In genomic region chr13:21259171-21259631, GRCm38 (mm10) we compare ENCODE assay signal across 9 mouse cellular contexts. TPM values are rescaled to one million over a fixed set of nuclear protein-coding genes. Genes with fewer than 3 reads are reported as not detected.
A peak's percentile ranks its signal among the peaks of the same experiment; 100 is the strongest.
DNase-seq lines count a peak whose midpoint lies in the region; ATAC-seq lines count a peak whose summit lies in the region.
"Had no signal": no experiment of that assay in that cellular context is flagged by ENCODE, and none has a peak within 500 bp of the region (broad histone marks: within the 10 kb centered on the region; RNA-seq: fewer than 3 reads in every experiment).

No protein-coding gene starts in this region.

- no peaks in the 10 kb centered on the region for H3K36me3 ChIP-seq in erythroblast, embryonic 14.5 days (ENCODE audit: control insufficient read depth)
- no peaks in the 10 kb centered on the region for H3K36me3 ChIP-seq in intestine, embryonic 16.5 days (ENCODE audit: control insufficient read depth, insufficient read depth, low read length)
- H3K36me3 ChIP-seq in neural tube, embryonic 13.5 days: no peaks in the 10 kb centered on the region

- ATAC-seq in erythroblast, adult 5-6 weeks (replicated peaks; ENCODE audit: low FRiP score, poor library complexity, severe bottlenecking): no peak
- ATAC-seq in intestine, embryonic 16.5 days: no peak
- ATAC-seq in neural tube, embryonic 13.5 days (ENCODE audit: low read depth): 0 out of 2 replicates have a peak, but pooled peaks have one; percentile 38

- WGBS in intestine, embryonic 16.5 days: under 1% methylated on average over 15 of the region's 15 CpGs
- 1% methylated on average over 15 of the region's 15 CpGs for WGBS in neural tube, embryonic 13.5 days

- H3K4me2 ChIP-seq in intestine, embryonic 16.5 days (ENCODE audit: low read depth, low read length): peak overlapping the region; percentile 56
- H3K4me2 ChIP-seq in neural tube, embryonic 13.5 days: peak overlapping the region; percentile 64

- peak overlapping the region; percentile 61 for H3K4me3 ChIP-seq in erythroblast, embryonic 14.5 days (replicated peaks)
- peak overlapping the region; percentile 50 for H3K4me3 ChIP-seq in intestine, embryonic 16.5 days (ENCODE audit: low read length)
- H3K4me3 ChIP-seq in neural tube, embryonic 13.5 days: peak overlapping the region; percentile 51

- peak; percentile 44 to 55 for DNase-seq in right cerebral cortex, postnatal 10 days (ENCODE audit: low spot score in 2 of 2)
- no peak for DNase-seq in right cerebral cortex, postnatal 4 days
- no peak for DNase-seq in thymus, adult 18-20 months
- DNase-seq in thymus, postnatal 25 days: no peak

- no peaks in the 10 kb centered on the region for H3K9me3 ChIP-seq in erythroblast, embryonic 14.5 days (ENCODE audit: control insufficient read depth, low read length)
- no peaks in the 10 kb centered on the region for H3K9me3 ChIP-seq in intestine, embryonic 16.5 days (ENCODE audit: control insufficient read depth, low read length)
- no peaks in the 10 kb centered on the region for H3K9me3 ChIP-seq in neural tube, embryonic 13.5 days

- peaks cover 58% of the 10 kb centered on the region for H3K27me3 ChIP-seq in erythroblast, embryonic 14.5 days (ENCODE audit: control insufficient read depth)
- H3K27me3 ChIP-seq in intestine, embryonic 16.5 days (replicated peaks; ENCODE audit: control insufficient read depth, insufficient read depth, low read length): no peaks in the 10 kb centered on the region
- peaks cover 37% of the 10 kb centered on the region for H3K27me3 ChIP-seq in neural tube, embryonic 13.5 days

- H3K27ac ChIP-seq in intestine, embryonic 16.5 days (ENCODE audit: low read length): no peak overlapping the region
- no peak overlapping the region; the same call in 1 of the 2 replicates for H3K27ac ChIP-seq in neural tube, embryonic 13.5 days (replicated peaks)

- H3K4me1 ChIP-seq in erythroblast, embryonic 14.5 days (ENCODE audit: control insufficient read depth): peaks cover 29% of the 10 kb centered on the region
- peaks cover 12% of the 10 kb centered on the region; the same call in 1 of the 2 replicates for H3K4me1 ChIP-seq in intestine, embryonic 16.5 days (ENCODE audit: control insufficient read depth, insufficient read depth, low read length)
- peaks cover 17% of the 10 kb centered on the region for H3K4me1 ChIP-seq in neural tube, embryonic 13.5 days (replicated peaks)

- H3K9ac ChIP-seq in intestine, embryonic 16.5 days (ENCODE audit: low read depth, low read length): no peak overlapping the region
- peak overlapping the region; percentile 68 for H3K9ac ChIP-seq in neural tube, embryonic 13.5 days

RNA-seq across cellular contexts. Expression of gene Gpx5, which starts 33.3 kb away (rescaled TPM):
- not detected in 2 replicates for polyA plus RNA-seq in erythroblast, embryonic 14.5 days (2012)
- total RNA-seq in erythroblast, adult 5-6 weeks (2015; ENCODE audit: low replicate concordance): not detected in 2 replicates
- not detected in 2 replicates for total RNA-seq in erythroblast, adult 5-6 weeks (2017; ENCODE audit: low replicate concordance)
- not detected in 2 replicates for polyA plus RNA-seq in intestine, embryonic 16.5 days (2015; fragmentation: Nextera tagmentation; extraction: Ambion mirVana)
- polyA plus RNA-seq in neural tube, embryonic 13.5 days (2015; fragmentation: Nextera tagmentation; extraction: Ambion mirVana): not detected in 2 replicates
- polyA plus RNA-seq: small intestine, adult 2 months had no signal

RNA-seq across cellular contexts. Expression of gene Gpx6, which starts 52.7 kb away (rescaled TPM):
- not detected in 2 replicates for polyA plus RNA-seq in erythroblast, embryonic 14.5 days (2012)
- not detected in 2 replicates for total RNA-seq in erythroblast, adult 5-6 weeks (2015; ENCODE audit: low replicate concordance)
- total RNA-seq in erythroblast, adult 5-6 weeks (2017; ENCODE audit: low replicate concordance): not detected in 2 replicates
- not detected in 2 replicates for polyA plus RNA-seq in intestine, embryonic 16.5 days (2015; fragmentation: Nextera tagmentation; extraction: Ambion mirVana)
- not detected in 2 replicates for polyA plus RNA-seq in neural tube, embryonic 13.5 days (2015; fragmentation: Nextera tagmentation; extraction: Ambion mirVana)
- polyA plus RNA-seq: small intestine, adult 2 months had no signal

Comparison
In these comparisons a context has a peak if more than half of its experiments do, and no peak if none do; other contexts are left out.
1. DNase-seq: peak in right cerebral cortex, postnatal 10 days (2 of 2); none in right cerebral cortex, postnatal 4 days (single experiment), thymus, adult 18-20 months (0 of 2) and thymus, postnatal 25 days (single experiment).
2. Peak in every context shown above with its lines, with median percentiles within 50 percentile points of each other: H3K4me3 ChIP-seq.